Mouse (Mus musculus): Measurements from ENCODE around the gene Gm8994.
"Not testable (repeated sequence)": the region's sequence is repeated elsewhere in the genome, so short reads cannot be mapped to it uniquely, and the experiment has no call there.

The Gm8994 gene

GRCm38 (mm10) chr6:136327239-136327638, at the start of gene Gm8994:
TSS of gene Gm8994 (plus strand) at chr6:136327539.
- not testable (repeated sequence) for DNase-seq

GRCm38 (mm10) chr6:136277685-136278084, 49.7 kb upstream of the Gm8994 start:
- DNase-seq, result no peak

GRCm38 (mm10) chr6:136284565-136284964, 42.8 kb upstream of the Gm8994 start:
- no peak for DNase-seq

- DNase-seq, result no peak
Measured at GRCm38 (mm10) chr6:136286180-136286579, 41.2 kb upstream of the Gm8994 start.

GRCm38 (mm10) chr6:136286589-136286988, 40.8 kb upstream of the Gm8994 start:
- no peak for DNase-seq

GRCm38 (mm10) chr6:136291424-136291823, 35.9 kb upstream of the Gm8994 start:
- DNase-seq, result no peak

GRCm38 (mm10) chr6:136291951-136292714, 35.2 kb upstream of the Gm8994 start:
- no peak for DNase-seq

- DNase-seq, result no peak
Measured at GRCm38 (mm10) chr6:136293700-136294099, 33.6 kb upstream of the Gm8994 start.

GRCm38 (mm10) chr6:136295821-136296220, 31.5 kb upstream of the Gm8994 start:
- DNase-seq, result no peak

GRCm38 (mm10) chr6:136296251-136296650, 31.1 kb upstream of the Gm8994 start:
- no peak for DNase-seq

- no peak for DNase-seq
Measured at GRCm38 (mm10) chr6:136303514-136303913, 23.8 kb upstream of the Gm8994 start.

- DNase-seq, result no peak
Measured at GRCm38 (mm10) chr6:136304369-136304988, 22.9 kb upstream of the Gm8994 start.

GRCm38 (mm10) chr6:136309487-136309886, 17.9 kb upstream of the Gm8994 start:
- no peak for DNase-seq

- DNase-seq, result not testable (repeated sequence)
Measured at GRCm38 (mm10) chr6:136328416-136328815, 1.1 kb downstream of the Gm8994 start.

GRCm38 (mm10) chr6:136340669-136341068, 13.3 kb downstream of the Gm8994 start:
- DNase-seq, result no peak

- DNase-seq, result no peak
Measured at GRCm38 (mm10) chr6:136341093-136341492, 13.8 kb downstream of the Gm8994 start.

- DNase-seq, result no peak
Measured at GRCm38 (mm10) chr6:136343868-136344267, 16.5 kb downstream of the Gm8994 start.

- DNase-seq, result no peak
Measured at GRCm38 (mm10) chr6:136345034-136345433, 17.7 kb downstream of the Gm8994 start.

- no peak for DNase-seq
Measured at GRCm38 (mm10) chr6:136345641-136346040, 18.3 kb downstream of the Gm8994 start.

- no peak for DNase-seq
Measured at GRCm38 (mm10) chr6:136347053-136347452, 19.7 kb downstream of the Gm8994 start.

- DNase-seq, result no peak
Measured at GRCm38 (mm10) chr6:136347631-136348030, 20.3 kb downstream of the Gm8994 start.

- peak; percentile 74 for DNase-seq
Measured at GRCm38 (mm10) chr6:136353399-136354184, 26.3 kb downstream of the Gm8994 start.

- no peak for DNase-seq
Measured at GRCm38 (mm10) chr6:136358471-136358870, 31.1 kb downstream of the Gm8994 start.

GRCm38 (mm10) chr6:136363313-136363712, 36.0 kb downstream of the Gm8994 start:
- DNase-seq, result no peak
